Mouse (Mus musculus) lung, postnatal 0 days (tissue): Measurements from ENCODE around the gene Ociad2.

Experiments used
- CTCF ChIP-seq: IDR thresholded peaks from 2 replicates; pipeline ENCODE4 v1.5.1; 2016; ENCODE audit warnings: antibody characterized with exemption, mild to moderate bottlenecking
- EP300 ChIP-seq: IDR thresholded peaks from 2 replicates; pipeline ENCODE4 v1.6.1; 2016; ENCODE audit warnings: antibody characterized with exemption, mild to moderate bottlenecking, control low read depth

DNA sequence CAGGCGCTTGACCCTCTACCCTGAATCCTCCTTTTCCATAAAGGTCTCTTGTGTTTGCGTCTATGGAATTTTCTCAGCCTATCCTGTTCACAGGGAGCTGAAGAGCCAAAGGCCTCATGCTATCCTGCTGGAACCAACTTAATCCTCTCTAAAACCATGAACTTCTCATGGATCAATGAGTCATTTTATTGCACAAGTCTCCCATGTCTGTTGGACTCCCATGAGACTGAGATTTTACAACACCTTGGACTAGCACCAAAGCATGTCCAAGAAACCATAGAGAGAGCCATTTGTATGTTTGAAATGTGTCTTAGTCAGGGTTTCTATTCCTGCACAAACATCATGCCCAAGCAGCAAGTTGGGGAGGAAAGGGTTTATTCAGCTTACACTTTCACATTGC is 26.2 kb downstream of the Ociad2 start:
- TF ChIP-seq EP300 (no peak), CTCF (no peak)
